Mouse (Mus musculus) heart, adult 8-10 months (tissue): ENCODE measurements at regions not wholly inside any gene's neighbourhood (a gene's known extent, or its start where the extent isn't known, plus 50 kb on each side); places are given as distances from the start of the nearest gene placed in this dataset.

ENCODE experiments used
- DNase-seq: peaks from one replicate; pipeline ENCODE4 v3.0.0; 2022; ENCODE audit warnings: low spot score

GRCm38 (mm10) chr13:15283065-15283464, 180.0 kb upstream of the Gli3 start:
- no peak for DNase-seq

GRCm38 (mm10) chr13:15298457-15298856, 164.6 kb upstream of the Gli3 start:
- peak; percentile 68 for DNase-seq

GRCm38 (mm10) chr13:15325413-15325812, 137.6 kb upstream of the Gli3 start:
- peak; percentile 16 for DNase-seq

GRCm38 (mm10) chr13:15326146-15326545, 136.9 kb upstream of the Gli3 start:
- peak; percentile 4 for DNase-seq

GRCm38 (mm10) chr13:15329561-15329960, 133.5 kb upstream of the Gli3 start:
- DNase-seq = no peak

- no peak for DNase-seq
These were observed 119.6 kb upstream of the Gli3 start for GRCm38 (mm10) chr13:15343474-15343873.

GRCm38 (mm10) chr13:15346866-15347265, 116.2 kb upstream of the Gli3 start:
- no peak for DNase-seq

- no peak for DNase-seq
These were observed 96.6 kb upstream of the Gli3 start for GRCm38 (mm10) chr13:15366437-15366836.

- no peak for DNase-seq
These were observed 83.0 kb upstream of the Gli3 start for GRCm38 (mm10) chr13:15380081-15380480.

GRCm38 (mm10) chr13:15395249-15395648, 67.8 kb upstream of the Gli3 start:
- no peak for DNase-seq

- no peak for DNase-seq
These were observed 67.3 kb upstream of the Gli3 start for GRCm38 (mm10) chr13:15395694-15396093.

- no peak for DNase-seq
These were observed 64.4 kb upstream of the Gli3 start for GRCm38 (mm10) chr13:15398677-15399076.
